In the genomic region with DNA sequence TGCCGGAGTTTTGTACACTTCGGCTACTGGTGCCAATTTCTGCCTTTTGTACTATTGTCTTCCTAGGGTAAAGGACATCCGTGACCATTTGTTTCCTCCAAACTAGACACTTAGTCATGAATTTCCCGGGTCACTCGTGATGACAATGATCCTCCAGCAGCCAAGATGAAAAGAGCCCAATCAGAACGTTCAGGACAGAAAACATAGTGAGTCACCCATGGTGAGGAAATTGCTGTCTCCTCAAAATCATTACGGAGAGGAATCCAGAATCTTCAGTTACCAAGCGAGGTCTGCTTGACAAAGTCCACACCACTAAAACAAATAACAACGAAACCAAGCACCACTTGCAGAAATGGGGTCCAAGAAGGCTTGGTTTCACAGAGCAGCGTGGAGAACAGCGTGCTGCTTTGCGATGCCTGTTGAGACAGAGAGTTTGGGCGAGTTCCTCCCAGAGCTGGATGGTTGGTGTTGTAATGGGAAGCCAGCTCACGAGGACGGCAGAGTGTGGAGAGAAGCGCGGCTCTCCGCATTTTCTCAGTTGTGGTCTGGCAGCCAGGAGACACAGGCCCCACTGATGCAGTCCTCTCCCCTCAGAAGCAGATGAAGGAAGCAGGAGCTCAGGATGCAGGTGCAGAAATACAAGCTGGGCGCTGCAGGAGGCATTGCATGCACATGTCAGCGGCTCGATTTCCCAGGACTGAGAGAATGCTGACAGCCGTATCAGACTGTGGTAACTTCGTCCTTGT, we compare ENCODE assay signal across 12 mouse cellular contexts.
DNase-seq lines count a peak whose midpoint lies in the region; ATAC-seq lines count a peak whose summit lies in the region.
"Had no signal": no experiment of that assay in that cellular context is flagged by ENCODE, and none has a peak within 500 bp of the region (broad histone marks: within the 10 kb centered on the region; RNA-seq: fewer than 3 reads in every experiment).

No protein-coding gene starts in this region.

- no peaks in the 10 kb centered on the region for H3K9me3 ChIP-seq in forebrain, embryonic 12.5 days
- H3K9me3 ChIP-seq: hindbrain, embryonic 10.5 days; midbrain, embryonic 13.5 days had no signal

- H3K9ac ChIP-seq in forebrain, embryonic 12.5 days: no peak overlapping the region
- H3K9ac ChIP-seq: midbrain, embryonic 13.5 days had no signal

- H3K4me2 ChIP-seq in forebrain, embryonic 12.5 days: no peak overlapping the region
- H3K4me2 ChIP-seq: midbrain, embryonic 13.5 days had no signal

- no peak overlapping the region for H3K4me3 ChIP-seq in forebrain, embryonic 12.5 days (replicated peaks)
- H3K4me3 ChIP-seq: erythroblast, embryonic 14.5 days; hindbrain, embryonic 10.5 days; midbrain, embryonic 13.5 days had no signal

- no peaks in the 10 kb centered on the region for H3K36me3 ChIP-seq in forebrain, embryonic 12.5 days (replicated peaks)
- H3K36me3 ChIP-seq: hindbrain, embryonic 10.5 days; midbrain, embryonic 13.5 days had no signal

- H3K27me3 ChIP-seq in forebrain, embryonic 12.5 days: no peaks in the 10 kb centered on the region
- H3K27me3 ChIP-seq: midbrain, embryonic 13.5 days had no signal

- H3K27ac ChIP-seq in forebrain, embryonic 12.5 days: no peak overlapping the region
- H3K27ac ChIP-seq: hindbrain, embryonic 10.5 days; midbrain, embryonic 13.5 days had no signal

- no peaks in the 10 kb centered on the region for H3K4me1 ChIP-seq in forebrain, embryonic 12.5 days
- H3K4me1 ChIP-seq: hindbrain, embryonic 10.5 days; midbrain, embryonic 13.5 days had no signal

- intact Hi-C loops in heart, postnatal 25 days (cut with DNase I): no loop called here

- ATAC-seq in forebrain, embryonic 12.5 days (ENCODE audit: low FRiP score): no peak
- ATAC-seq: midbrain, embryonic 13.5 days had no signal

- DNase-seq in heart, adult 9 months (ENCODE audit: low spot score in 2 of 2): peak; percentile 30 to 42
- no peak for DNase-seq in heart, postnatal 25 days (ENCODE audit: low spot score)
- DNase-seq in NIH3T3 (ENCODE audit: low read depth): peak; percentile 25
- DNase-seq in fibroblast of lung, adult 2 months (ENCODE audit: low read depth): peak; percentile 78
- DNase-seq in lung, postnatal 4 days: peak; percentile 24 to 33
- DNase-seq in cerebellum, postnatal 10 days: no peak
- DNase-seq in spleen, postnatal 36 days (ENCODE audit: low spot score in 2 of 2): no peak
- DNase-seq: right cerebral cortex, adult 18-20 months had no signal

- WGBS in forebrain, embryonic 12.5 days: 82% methylated on average over 23 of the region's 23 CpGs

Comparison
In these comparisons a context has a peak if more than half of its experiments do, and no peak if none do; other contexts are left out.
1. DNase-seq: peak in heart, adult 9 months (2 of 2), NIH3T3 (single experiment), fibroblast of lung, adult 2 months (single experiment) and lung, postnatal 4 days (2 of 2); none in heart, postnatal 25 days (single experiment), cerebellum, postnatal 10 days (0 of 2) and spleen, postnatal 36 days (0 of 2).